ENCODE assay signal across 12 mouse cellular contexts in the genomic region with DNA sequence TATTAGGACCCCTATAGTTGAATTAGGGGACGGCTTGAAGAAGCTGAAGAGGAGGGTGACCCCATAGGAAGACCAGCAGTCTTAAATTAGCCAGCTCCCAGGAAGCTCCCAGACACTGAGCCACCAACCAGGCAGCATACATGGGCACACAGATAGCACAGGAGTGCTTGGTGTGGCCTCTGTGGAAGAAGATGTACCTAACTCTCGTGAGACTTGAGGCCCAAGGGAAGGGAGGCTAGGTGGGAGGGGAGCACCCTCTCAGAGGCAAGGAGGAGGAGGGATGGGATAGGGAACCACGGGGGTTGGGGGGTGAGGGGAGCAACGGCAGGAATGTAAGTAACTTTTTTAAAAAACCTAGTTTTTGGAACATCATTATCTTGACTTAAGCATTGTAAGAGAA.
DNase-seq lines count a peak whose midpoint lies in the region; ATAC-seq and TF ChIP-seq lines count a peak whose summit lies in the region.
"Had no signal": no experiment of that assay in that cellular context is flagged by ENCODE, and none has a peak within 500 bp of the region (broad histone marks: within the 10 kb centered on the region; RNA-seq: fewer than 3 reads in every experiment).

No protein-coding gene starts in this region.

- H3K4me1 ChIP-seq in liver, embryonic 13.5 days (replicated peaks): peaks cover 43% of the 10 kb centered on the region

- H3K9me3 ChIP-seq in liver, embryonic 13.5 days (replicated peaks): no peaks in the 10 kb centered on the region
- H3K9me3 ChIP-seq: kidney, embryonic 15.5 days had no signal

- H3K27ac ChIP-seq in layer of hippocampus, adult 2 months: peak overlapping the region; percentile 63; the same call in 1 of the 2 replicates
- peak overlapping the region; percentile 72 for H3K27ac ChIP-seq in liver, embryonic 13.5 days
- H3K27ac ChIP-seq: kidney, embryonic 15.5 days had no signal

- TF ChIP-seq CTCF in layer of hippocampus, adult 2 months (conservative IDR thresholded peaks at IDR 0.05): no peak

- no peak overlapping the region for H3K4me3 ChIP-seq in layer of hippocampus, adult 2 months
- no peak overlapping the region for H3K4me3 ChIP-seq in liver, embryonic 13.5 days (replicated peaks)
- H3K4me3 ChIP-seq: kidney, embryonic 15.5 days had no signal

- ATAC-seq in CD4-positive, CD25-positive, alpha-beta regulatory T cell, adult 4 months: no peak
- peak; percentile 87 for ATAC-seq in liver, embryonic 13.5 days (ENCODE audit: low read depth)

- H3K4me2 ChIP-seq in liver, embryonic 13.5 days: no peak overlapping the region
- H3K4me2 ChIP-seq: kidney, embryonic 15.5 days had no signal

- H3K36me3 ChIP-seq in liver, embryonic 13.5 days: peaks cover 4% of the 10 kb centered on the region; the same call in 1 of the 2 replicates

- peak; percentile 36 for DNase-seq in CD4-positive, CD25-positive, alpha-beta regulatory T cell, adult 2 months (ENCODE audit: low read depth, low spot score)
- no peak for DNase-seq in layer of hippocampus, adult 2 months (ENCODE audit: low spot score in 2 of 2)
- DNase-seq in layer of hippocampus, postnatal 10 days (ENCODE audit: low spot score in 2 of 2): no peak
- no peak for DNase-seq in liver, embryonic 13.5 days
- peak; percentile 43 for DNase-seq in thymus, postnatal 25 days
- DNase-seq in spleen, postnatal 10 days (ENCODE audit: low spot score in 2 of 2): no peak
- no peak for DNase-seq in adipocyte (ENCODE audit: low spot score)
- DNase-seq: cerebellum, adult 8-10 months; lung, postnatal 4 days; right cerebral cortex, adult 18-20 months had no signal

- H3K27me3 ChIP-seq in liver, embryonic 13.5 days: no peaks in the 10 kb centered on the region
- H3K27me3 ChIP-seq: kidney, embryonic 15.5 days had no signal

- WGBS in liver, embryonic 13.5 days (ENCODE audit: insufficient replicate concordance): 44% methylated on average over 4 of the region's 4 CpGs

- H3K9ac ChIP-seq in liver, embryonic 13.5 days: peak overlapping the region; percentile 37
- H3K9ac ChIP-seq: kidney, embryonic 15.5 days had no signal

Comparison
In these comparisons a context has a peak if more than half of its experiments do, and no peak if none do; other contexts are left out.
1. DNase-seq: peak in CD4-positive, CD25-positive, alpha-beta regulatory T cell, adult 2 months (single experiment) and thymus, postnatal 25 days (single experiment); none in layer of hippocampus, adult 2 months (0 of 2), layer of hippocampus, postnatal 10 days (0 of 2), liver, embryonic 13.5 days (single experiment), spleen, postnatal 10 days (0 of 2) and adipocyte (single experiment).